Mouse (Mus musculus) heart, postnatal 36 days (tissue): ENCODE results near the gene Paxip1. TPM values are rescaled to one million over a fixed set of nuclear protein-coding genes. Genes with fewer than 3 reads are reported as not detected.

Experiments
- DNase-seq, 2 experiments: peaks; one replicate each; pipeline ENCODE4 v3.0.0; 2021 to 2022
- intact Hi-C: fragments of 180-260 bp; cut with DNase I; formaldehyde crosslinking; loops from one replicate; pipeline ENCODE4 v1.15.1; 2025
- total RNA-seq, 2 experiments: library from RNA; stranded (reverse); gene quantifications; 2 replicates each; pipeline ENCODE4 v1.2.3; 2021

The Paxip1 gene
- 10 to 100 TPM; 17.1 to 18.5 TPM for total RNA-seq

GRCm38 (mm10) chr5:27791303-27792172 is at the start of gene Paxip1:
Gene Paxip1 (minus strand): TSS chr5:27791691.
- intact Hi-C loops = loop anchor here (5.0 kb wide), 2 partner anchors 281 to 301 kb away; partner anchors contain the start of gene Insig1
- peak; percentile 95 to 99 for DNase-seq

- intact Hi-C loops = no loop called here
- no peak for DNase-seq
Measured at GRCm38 (mm10) chr5:27838061-27838460, 46.6 kb upstream of the Paxip1 start.

- intact Hi-C loops = no loop called here
- DNase-seq = no peak
Measured at GRCm38 (mm10) chr5:27835096-27835495, 43.6 kb upstream of the Paxip1 start.

GRCm38 (mm10) chr5:27827971-27828370 is 36.5 kb upstream of the Paxip1 start:
- intact Hi-C loops = no loop called here

GRCm38 (mm10) chr5:27821161-27821560 is 29.7 kb upstream of the Paxip1 start:
- intact Hi-C loops = no loop called here
- no peak for DNase-seq

More at GRCm38 (mm10) chr5:27827971-27828370, 36.5 kb upstream of the Paxip1 start:
- no peak for DNase-seq

- no peak for DNase-seq
- intact Hi-C loops = no loop called here
Measured at GRCm38 (mm10) chr5:27818840-27819672, 27.6 kb upstream of the Paxip1 start.

GRCm38 (mm10) chr5:27814282-27814681 is 22.8 kb upstream of the Paxip1 start:
- intact Hi-C loops = no loop called here

GRCm38 (mm10) chr5:27793923-27794322 is 2.4 kb upstream of the Paxip1 start:
- intact Hi-C loops = loop anchor here (5.0 kb wide), 2 partner anchors 278 to 298 kb away; partner anchors contain the start of gene Insig1

More at GRCm38 (mm10) chr5:27814282-27814681, 22.8 kb upstream of the Paxip1 start:
- no peak for DNase-seq

GRCm38 (mm10) chr5:27792531-27793205 is 1.2 kb upstream of the Paxip1 start:
- intact Hi-C loops = loop anchor here (5.0 kb wide), 2 partner anchors 280 to 300 kb away; partner anchors contain the start of gene Insig1
- DNase-seq = no peak

More at GRCm38 (mm10) chr5:27793923-27794322, 2.4 kb upstream of the Paxip1 start:
- DNase-seq = peak; percentile 62 to 77

GRCm38 (mm10) chr5:27792173-27792470 is 631 bp upstream of the Paxip1 start:
- intact Hi-C loops = loop anchor here (5.0 kb wide), 2 partner anchors 280 to 300 kb away; partner anchors contain the start of gene Insig1

GRCm38 (mm10) chr5:27790910-27791288 is 592 bp downstream of the Paxip1 start:
- intact Hi-C loops = loop anchor here (5.0 kb wide), 2 partner anchors 281 to 301 kb away; partner anchors contain the start of gene Insig1
- peak; percentile 80 to 88 for DNase-seq

More at GRCm38 (mm10) chr5:27792173-27792470, 631 bp upstream of the Paxip1 start:
- DNase-seq = no peak

- intact Hi-C loops = loop anchor here (5.0 kb wide), 2 partner anchors 282 to 302 kb away; partner anchors contain the start of gene Insig1
- peak in 1 of 2 experiments; percentile 7 for DNase-seq
Measured at GRCm38 (mm10) chr5:27790086-27790909, 1.2 kb downstream of the Paxip1 start.

GRCm38 (mm10) chr5:27789586-27789985 is 1.9 kb downstream of the Paxip1 start:
- intact Hi-C loops = no loop called here
- DNase-seq = no peak

GRCm38 (mm10) chr5:27783381-27783780 is 8.1 kb downstream of the Paxip1 start:
- intact Hi-C loops = no loop called here
- no peak for DNase-seq

GRCm38 (mm10) chr5:27767948-27768347 is 23.5 kb downstream of the Paxip1 start:
- DNase-seq = no peak
- intact Hi-C loops = no loop called here

- no peak for DNase-seq
- intact Hi-C loops = no loop called here
Measured at GRCm38 (mm10) chr5:27765780-27766179, 25.7 kb downstream of the Paxip1 start.

- no peak for DNase-seq
- intact Hi-C loops = no loop called here
Measured at GRCm38 (mm10) chr5:27744944-27745343, 46.5 kb downstream of the Paxip1 start.

GRCm38 (mm10) chr5:27739216-27739615 is 52.3 kb downstream of the Paxip1 start:
- no peak for DNase-seq
- intact Hi-C loops = no loop called here

GRCm38 (mm10) chr5:27737168-27737567 is 54.3 kb downstream of the Paxip1 start:
- intact Hi-C loops = no loop called here
- peak in 1 of 2 experiments; percentile 19 for DNase-seq
